Mouse (Mus musculus) liver, adult 2 months (tissue): Measurements from ENCODE around the gene Dnmbp. TPM values are rescaled to one million over a fixed set of nuclear protein-coding genes. Genes with fewer than 3 reads are reported as not detected.

Experiments used
- DNase-seq: peaks from one replicate; pipeline ENCODE4 v3.0.0-alpha.2; 2011; ENCODE audit warnings: low read depth, low spot score; ENCODE audit errors: extremely low read depth
- H3K27ac ChIP-seq: fragments of 200-500 bp; replicated peaks from 2 replicates; pipeline ENCODE4 v1.5.1; 2012; ENCODE audit warnings: low read depth, mild to moderate bottlenecking, control low read depth, inconsistent platforms, low read length; ENCODE audit not compliant: insufficient read depth
- H3K27me3 ChIP-seq: fragments of 200-500 bp; 2 replicates; pipeline ENCODE4 v1.6.1; 2012; ENCODE audit warnings: mild to moderate bottlenecking, moderate library complexity, low read length, inconsistent platforms; ENCODE audit not compliant: control insufficient read depth, insufficient read depth
- H3K36me3 ChIP-seq: fragments of 200-500 bp; 2 replicates; pipeline ENCODE4 v1.6.1; 2012; ENCODE audit warnings: low read length, inconsistent platforms; ENCODE audit not compliant: control insufficient read depth, insufficient read depth
- H3K4me1 ChIP-seq: fragments of 200-500 bp; 2 replicates; pipeline ENCODE4 v1.6.1; 2011; ENCODE audit warnings: low read length; ENCODE audit not compliant: control insufficient read depth, insufficient read depth
- H3K4me3 ChIP-seq: fragments of 200-500 bp; 2 replicates; pipeline ENCODE4 v1.5.1; 2011; ENCODE audit warnings: low read depth, mild to moderate bottlenecking, control low read depth, low read length, moderate library complexity; ENCODE audit not compliant: insufficient read depth
- H3K79me2 ChIP-seq: fragments of 200-500 bp; 2 replicates; pipeline ENCODE4 v1.6.1; 2012; ENCODE audit warnings: inconsistent platforms, mild to moderate bottlenecking, low read length, moderate library complexity; ENCODE audit not compliant: control insufficient read depth, insufficient read depth
- H3K9ac ChIP-seq: fragments of 200-500 bp; 2 replicates; pipeline ENCODE4 v1.6.1; 2012; ENCODE audit warnings: low read depth, mild to moderate bottlenecking, control low read depth, inconsistent platforms, low read length
- CTCF ChIP-seq: fragments of 200-500 bp; IDR thresholded peaks from 2 replicates; pipeline ENCODE4 v1.5.1; 2011; ENCODE audit warnings: low read depth, low read length, control low read depth
- POLR2A ChIP-seq: fragments of 200-500 bp; IDR thresholded peaks from 2 replicates; pipeline ENCODE4 v1.6.1; 2011; ENCODE audit warnings: low read length, control low read depth; ENCODE audit not compliant: insufficient read depth; ENCODE audit errors: extremely low read depth
- WGBS: fragments of 180-500 bp; shearing (Covaris S2); methylation state at CpG from one replicate; pipeline ENCODE4 v1.1.7; 2018; 5-methylcytosine and 5-hydroxymethylcytosine counted together
- polyA plus RNA-seq: library from polyadenylated mRNA; depleted of rRNA; stranded (reverse); fragments of >200 nt; gene quantifications from 2 replicates; pipeline ENCODE4 v1.2.3, GENCODE M21; 2012
- total RNA-seq: library from RNA; depleted of rRNA; stranded (reverse); fragments of >200 nt; gene quantifications from 2 replicates; pipeline ENCODE4 v1.2.3, GENCODE M21; 2014

Dnmbp gene
- total and polyA plus RNA-seq, 2 experiments, result 15.6 to 24.7 TPM

DNA sequence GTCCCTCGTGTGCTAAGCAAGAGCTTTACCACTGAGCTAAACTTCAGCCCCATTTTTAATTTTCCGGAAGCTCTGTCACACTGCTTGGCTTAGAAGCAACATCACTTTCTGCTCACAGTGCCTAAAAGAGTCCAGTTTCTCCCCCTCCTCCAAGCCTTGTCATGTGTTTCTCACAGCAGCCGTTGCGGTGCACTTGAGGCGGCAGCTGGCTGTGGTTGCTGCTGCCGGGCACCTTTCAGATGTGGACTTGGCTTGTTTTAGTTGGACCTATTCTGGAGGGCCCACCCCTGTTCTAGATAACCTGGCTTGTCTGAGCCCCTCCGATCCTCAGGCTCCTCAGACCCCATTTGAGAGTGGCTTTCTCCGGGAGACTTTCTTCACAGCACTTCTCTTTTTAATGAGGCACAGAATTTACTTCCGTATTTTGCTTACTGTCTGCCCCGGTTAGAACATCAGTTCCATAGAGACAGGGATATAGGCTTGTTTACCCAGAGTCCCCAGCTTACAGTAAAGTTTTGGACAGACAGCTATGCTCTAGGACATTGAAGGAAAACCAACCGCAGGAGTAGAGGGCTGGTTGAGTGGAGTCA, 25.6 kb upstream of the Dnmbp start:
- Histone ChIP-seq H3K9ac (no peak overlapping the region), H3K27me3 (no peaks in the 10 kb centered on the region), H3K4me1 (no peaks in the 10 kb centered on the region), H3K4me3 (no peak overlapping the region), H3K27ac (no peak overlapping the region), H3K79me2 (no peaks in the 10 kb centered on the region), H3K36me3 (peaks cover 67% of the 10 kb centered on the region)
- DNase-seq, result no peak
- TF ChIP-seq POLR2A (no peak), CTCF (no peak)
- WGBS, result 84% methylated on average over 11 of the region's 11 CpGs

DNA sequence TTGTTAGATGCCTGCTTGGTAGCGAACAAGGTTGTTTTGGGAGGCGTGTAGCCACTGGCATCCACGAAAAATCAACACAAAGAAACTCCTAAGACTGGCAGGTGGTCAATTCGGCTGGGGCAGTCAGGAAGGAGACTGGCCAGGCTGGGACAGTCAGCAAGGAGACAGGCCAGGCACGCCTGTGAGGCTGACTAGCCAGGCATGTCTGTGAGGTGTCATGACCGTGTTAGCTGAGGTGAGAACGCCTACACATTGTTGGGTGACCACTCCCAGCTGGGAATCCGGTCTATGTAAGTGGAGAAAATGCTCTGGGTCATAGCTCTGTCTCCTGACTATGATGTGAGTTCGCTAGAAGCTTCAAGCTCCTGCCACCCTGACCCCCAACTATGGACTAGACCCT, 22.8 kb upstream of the Dnmbp start:
- H3K4me3 ChIP-seq, result no peak overlapping the region
- H3K4me1 ChIP-seq, result no peaks in the 10 kb centered on the region
- no peak overlapping the region for H3K27ac ChIP-seq
- H3K79me2 ChIP-seq, result no peaks in the 10 kb centered on the region
- WGBS, result 85% methylated on average over 9 of the region's 9 CpGs
- peaks cover 62% of the 10 kb centered on the region for H3K36me3 ChIP-seq
- DNase-seq, result no peak
- no peaks in the 10 kb centered on the region for H3K27me3 ChIP-seq
- H3K9ac ChIP-seq, result no peak overlapping the region
- no peak for TF ChIP-seq POLR2A
- no peak for TF ChIP-seq CTCF

DNA sequence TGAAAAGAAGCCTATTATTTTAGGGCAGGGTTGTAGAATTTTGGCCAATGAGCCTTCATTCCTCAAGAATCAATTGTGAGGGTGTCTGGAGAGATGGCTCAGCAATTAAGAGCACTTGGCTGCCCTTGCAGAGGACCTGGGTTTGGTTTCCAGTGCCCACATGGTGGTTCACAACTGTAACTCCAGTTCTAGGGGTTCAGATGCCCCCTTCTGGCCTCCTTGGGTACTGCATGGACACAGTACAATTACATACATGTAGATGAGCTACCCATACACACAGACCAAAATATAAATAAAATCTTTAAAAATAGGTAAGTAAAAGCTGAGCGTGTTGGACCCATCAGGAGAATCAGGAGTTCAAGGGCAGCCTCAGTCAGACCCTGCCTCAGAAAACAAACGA, 21.2 kb upstream of the Dnmbp start:
- H3K4me1 ChIP-seq, result no peaks in the 10 kb centered on the region
- DNase-seq, result peak; percentile 41
- 97% methylated on average over 2 of the region's 2 CpGs for WGBS
- no peak overlapping the region for H3K9ac ChIP-seq
- H3K27me3 ChIP-seq, result no peaks in the 10 kb centered on the region
- no peak overlapping the region for H3K4me3 ChIP-seq
- H3K27ac ChIP-seq, result no peak overlapping the region
- H3K79me2 ChIP-seq, result no peaks in the 10 kb centered on the region
- H3K36me3 ChIP-seq, result peaks cover 62% of the 10 kb centered on the region
- TF ChIP-seq CTCF, result peak; percentile 59
- no peak for TF ChIP-seq POLR2A

DNA sequence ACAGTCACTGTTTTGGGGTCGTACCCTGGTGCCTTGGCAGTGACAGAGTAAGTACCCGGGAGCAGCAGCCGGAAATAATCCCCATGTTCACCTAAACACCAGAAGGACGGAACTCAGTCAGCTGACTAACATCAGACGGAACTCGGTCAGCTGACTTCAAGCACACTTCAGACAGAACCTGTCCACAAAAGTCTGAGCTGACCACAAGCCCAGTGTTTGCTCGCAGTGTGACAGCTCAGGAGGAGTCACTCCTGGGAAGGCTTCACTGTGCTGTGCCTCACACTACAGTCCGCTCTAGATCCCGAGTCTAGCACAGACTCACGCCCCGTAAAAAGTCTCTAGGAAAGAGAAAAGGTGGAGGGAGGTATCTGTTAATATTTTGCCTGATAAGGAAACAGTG, 20.0 kb upstream of the Dnmbp start:
- Histone ChIP-seq H3K9ac (no peak overlapping the region), H3K4me1 (no peaks in the 10 kb centered on the region), H3K27me3 (no peaks in the 10 kb centered on the region), H3K79me2 (no peaks in the 10 kb centered on the region), H3K36me3 (peaks cover 52% of the 10 kb centered on the region), H3K4me3 (no peak overlapping the region), H3K27ac (no peak overlapping the region)
- TF ChIP-seq CTCF (no peak), POLR2A (no peak)
- WGBS, result 91% methylated on average over 11 of the region's 11 CpGs
- DNase-seq, result no peak

DNA sequence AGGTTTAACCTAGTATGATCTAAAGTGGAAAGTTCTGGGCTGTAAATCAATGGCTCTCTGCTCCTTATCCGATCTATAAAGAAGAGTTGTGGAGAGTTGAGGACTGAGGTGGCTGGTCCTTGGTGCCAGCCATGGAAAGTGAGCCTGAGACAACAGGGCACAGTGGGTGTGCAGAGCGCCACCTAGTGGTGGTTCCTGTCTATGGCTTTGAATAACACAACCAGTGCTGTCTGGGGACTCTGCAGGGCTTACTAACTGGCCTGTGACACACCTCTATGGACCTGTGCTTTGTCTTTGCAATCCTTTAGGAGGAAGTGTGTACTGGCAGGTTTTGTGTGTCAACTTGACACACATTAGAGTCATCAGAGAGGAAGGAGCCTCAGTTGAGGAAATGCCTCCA, 19.2 kb upstream of the Dnmbp start:
- Histone ChIP-seq H3K9ac (no peak overlapping the region), H3K36me3 (peaks cover 47% of the 10 kb centered on the region), H3K4me1 (no peaks in the 10 kb centered on the region), H3K27me3 (no peaks in the 10 kb centered on the region), H3K79me2 (no peaks in the 10 kb centered on the region), H3K27ac (no peak overlapping the region), H3K4me3 (no peak overlapping the region)
- TF ChIP-seq CTCF, result peak; percentile 96
- no peak for TF ChIP-seq POLR2A
- peak; percentile 52 for DNase-seq
- 39% methylated on average over 2 of the region's 2 CpGs for WGBS

DNA sequence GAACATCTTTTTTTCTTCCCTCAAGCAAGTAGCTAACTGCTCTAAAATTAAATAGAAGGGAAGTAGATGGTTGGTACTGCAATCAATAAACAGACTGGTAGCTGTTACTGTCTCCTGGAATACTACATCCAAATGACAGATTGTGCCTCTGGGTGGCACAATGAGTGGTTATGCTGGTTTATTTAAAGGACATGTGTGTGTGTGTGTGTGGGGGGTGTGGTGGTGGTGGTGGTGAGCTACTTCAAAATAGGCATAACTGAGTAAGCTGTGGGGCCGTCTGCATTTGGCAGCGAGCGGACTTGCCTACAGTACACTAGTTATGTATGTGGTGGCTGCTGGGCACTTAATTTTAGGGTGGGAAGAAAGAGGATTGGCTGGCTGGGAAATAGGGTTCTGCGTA, 17.9 kb upstream of the Dnmbp start:
- H3K36me3 ChIP-seq, result peaks cover 35% of the 10 kb centered on the region; the same call in 1 of the 2 replicates
- WGBS, result 91% methylated on average over 4 of the region's 4 CpGs
- H3K27me3 ChIP-seq, result no peaks in the 10 kb centered on the region
- no peaks in the 10 kb centered on the region for H3K79me2 ChIP-seq
- DNase-seq, result no peak
- H3K4me3 ChIP-seq, result no peak overlapping the region
- H3K4me1 ChIP-seq, result no peaks in the 10 kb centered on the region
- TF ChIP-seq CTCF, result no peak
- TF ChIP-seq POLR2A, result no peak
- H3K9ac ChIP-seq, result no peak overlapping the region
- no peak overlapping the region for H3K27ac ChIP-seq
